Mouse (Mus musculus): ENCODE data around the gene Proser2.
A peak's percentile ranks its signal among the peaks of the same experiment; 100 is the strongest.
"Not testable (repeated sequence)": the region's sequence is repeated elsewhere in the genome, so short reads cannot be mapped to it uniquely, and the experiment has no call there.

The Proser2 gene

DNA sequence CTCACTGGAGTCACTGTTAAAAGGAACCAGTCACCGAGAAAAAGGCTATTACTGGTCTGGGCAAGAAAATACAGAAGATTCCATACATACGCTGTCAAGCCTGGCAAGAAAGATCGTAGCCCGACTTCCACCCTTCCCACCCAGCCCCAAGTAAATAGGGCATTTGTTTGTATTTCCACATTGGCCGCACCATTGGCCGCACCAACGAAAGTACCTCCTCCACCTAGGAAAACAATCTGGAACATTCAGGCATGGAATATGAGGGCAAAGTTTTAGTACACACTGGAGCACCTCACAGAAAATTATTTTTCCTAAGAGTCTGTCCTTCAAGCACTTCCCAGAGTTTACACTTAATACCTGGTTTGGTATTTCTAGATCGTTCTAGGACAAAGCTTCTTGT lies 1.1 kb downstream of the Proser2 start:
- no peak for DNase-seq (ENCODE audit: extremely low read depth, low read depth)

- peak; percentile 11 for DNase-seq (ENCODE audit: extremely low read depth, low read depth)
These were observed 1.7 kb downstream of the Proser2 start for GRCm38 (mm10) chr2:6128136-6128805.

- no peak for DNase-seq (ENCODE audit: extremely low read depth, low read depth)
These were observed 7.0 kb downstream of the Proser2 start for GRCm38 (mm10) chr2:6123046-6123445.

- DNase-seq (ENCODE audit: extremely low read depth, low read depth): no peak
These were observed 8.9 kb downstream of the Proser2 start for GRCm38 (mm10) chr2:6121091-6121490.

DNA sequence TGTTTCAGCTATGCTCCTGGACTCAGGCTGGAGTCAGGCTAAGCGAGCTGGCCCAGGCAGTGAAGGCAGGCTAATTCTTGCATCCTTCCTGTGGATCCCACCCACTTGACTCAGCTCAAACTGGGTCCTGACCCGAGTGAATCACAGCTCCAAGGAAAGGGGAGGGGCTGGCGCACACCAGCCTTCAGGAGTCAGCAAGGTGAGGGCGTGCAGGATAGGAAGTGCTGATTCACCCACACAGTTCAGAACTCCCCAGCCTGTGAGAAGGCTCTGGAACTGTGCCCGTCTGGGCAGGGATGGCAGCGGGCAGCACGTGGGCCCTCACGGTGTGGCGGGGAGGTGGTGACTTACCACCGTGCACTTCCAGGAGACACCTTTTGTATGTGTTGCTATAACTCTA lies 11.8 kb downstream of the Proser2 start:
- no peak for DNase-seq (ENCODE audit: extremely low read depth, low read depth)

GRCm38 (mm10) chr2:6113792-6114191 lies 16.2 kb downstream of the Proser2 start:
- DNase-seq (ENCODE audit: extremely low read depth, low read depth): no peak

GRCm38 (mm10) chr2:6112619-6113018 lies 17.4 kb downstream of the Proser2 start:
- DNase-seq (ENCODE audit: extremely low read depth, low read depth): no peak

- no peak for DNase-seq (ENCODE audit: extremely low read depth, low read depth)
These were observed 24.6 kb downstream of the Proser2 start for GRCm38 (mm10) chr2:6105437-6105836.

- no peak for DNase-seq (ENCODE audit: extremely low read depth, low read depth)
These were observed 29.3 kb downstream of the Proser2 start for GRCm38 (mm10) chr2:6100755-6101154.

GRCm38 (mm10) chr2:6100027-6100749 lies 29.8 kb downstream of the Proser2 start:
- DNase-seq (ENCODE audit: extremely low read depth, low read depth): no peak

- no peak for DNase-seq (ENCODE audit: extremely low read depth, low read depth)
These were observed 30.6 kb downstream of the Proser2 start for GRCm38 (mm10) chr2:6099443-6099842.

- no peak for DNase-seq (ENCODE audit: extremely low read depth, low read depth)
These were observed 31.1 kb downstream of the Proser2 start for GRCm38 (mm10) chr2:6098924-6099323.

DNA sequence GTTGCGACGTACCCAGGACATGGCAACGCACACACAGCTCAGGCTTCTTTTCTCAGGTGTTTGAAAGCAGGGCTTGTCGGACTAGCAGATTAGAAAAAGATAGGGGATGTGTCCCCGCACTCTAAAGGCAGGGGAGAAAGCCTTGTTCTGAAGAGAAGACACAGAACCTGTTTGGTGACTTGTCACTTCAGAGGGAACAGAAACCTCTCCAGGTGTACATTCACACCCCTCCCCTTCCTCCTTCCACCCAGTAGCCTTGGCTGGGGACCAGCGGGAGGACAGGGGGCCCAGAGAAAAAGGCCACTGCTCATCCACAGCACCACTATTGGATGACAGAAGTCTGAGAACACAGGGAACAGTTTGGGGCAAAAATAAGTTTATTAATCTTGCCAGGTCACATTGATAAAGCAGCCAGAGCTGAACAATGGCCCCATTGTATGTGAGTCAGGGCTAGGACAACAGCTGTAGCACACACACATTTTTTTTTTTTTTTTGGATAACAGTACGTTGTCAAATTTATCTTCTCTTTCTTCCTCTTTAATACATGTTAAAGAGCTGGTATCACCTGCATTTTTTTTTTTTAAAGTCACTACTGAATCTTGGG lies 32.8 kb downstream of the Proser2 start:
- DNase-seq (ENCODE audit: extremely low read depth, low read depth): no peak

DNA sequence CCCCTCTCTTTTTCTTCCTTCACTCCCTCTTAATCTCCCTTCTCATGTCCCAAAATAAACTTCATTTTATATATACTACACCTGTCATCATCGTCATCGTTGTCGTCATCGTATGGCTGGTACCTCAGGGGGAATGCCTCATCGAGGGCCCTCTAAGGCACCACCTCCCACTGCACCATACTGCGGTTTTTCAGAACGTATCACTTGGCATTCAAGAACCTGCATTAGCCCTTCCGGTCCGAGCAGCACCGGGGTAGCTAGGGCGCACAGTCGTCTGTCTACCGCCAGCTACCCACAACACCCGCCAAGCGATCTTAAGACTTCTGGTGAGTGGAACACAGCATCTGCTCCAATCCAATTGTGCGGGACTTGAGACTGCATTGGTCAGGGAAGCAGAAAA lies 40.1 kb downstream of the Proser2 start:
- not testable (repeated sequence) for DNase-seq (ENCODE audit: extremely low read depth, low read depth)

DNA sequence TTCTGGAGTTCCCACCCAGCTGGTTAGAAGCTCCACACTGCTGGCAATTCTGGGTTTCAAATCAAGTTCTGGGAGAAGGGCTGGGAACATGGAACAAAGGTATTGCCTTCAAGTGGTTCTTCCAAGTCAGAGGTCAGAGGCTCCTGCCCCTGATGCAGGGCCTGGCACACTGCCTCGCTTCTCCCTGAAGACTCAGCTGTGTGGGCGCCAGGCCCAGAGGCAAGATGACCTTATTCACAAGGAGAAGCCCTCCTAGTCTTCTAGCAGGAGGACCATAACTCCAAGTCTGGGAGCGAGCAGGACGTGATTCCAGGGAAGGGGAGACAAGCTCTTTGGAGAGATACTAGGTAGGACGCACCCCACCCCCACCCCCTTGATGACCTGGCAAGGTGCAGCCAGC lies 42.9 kb downstream of the Proser2 start:
- no peak for DNase-seq (ENCODE audit: extremely low read depth, low read depth)

DNA sequence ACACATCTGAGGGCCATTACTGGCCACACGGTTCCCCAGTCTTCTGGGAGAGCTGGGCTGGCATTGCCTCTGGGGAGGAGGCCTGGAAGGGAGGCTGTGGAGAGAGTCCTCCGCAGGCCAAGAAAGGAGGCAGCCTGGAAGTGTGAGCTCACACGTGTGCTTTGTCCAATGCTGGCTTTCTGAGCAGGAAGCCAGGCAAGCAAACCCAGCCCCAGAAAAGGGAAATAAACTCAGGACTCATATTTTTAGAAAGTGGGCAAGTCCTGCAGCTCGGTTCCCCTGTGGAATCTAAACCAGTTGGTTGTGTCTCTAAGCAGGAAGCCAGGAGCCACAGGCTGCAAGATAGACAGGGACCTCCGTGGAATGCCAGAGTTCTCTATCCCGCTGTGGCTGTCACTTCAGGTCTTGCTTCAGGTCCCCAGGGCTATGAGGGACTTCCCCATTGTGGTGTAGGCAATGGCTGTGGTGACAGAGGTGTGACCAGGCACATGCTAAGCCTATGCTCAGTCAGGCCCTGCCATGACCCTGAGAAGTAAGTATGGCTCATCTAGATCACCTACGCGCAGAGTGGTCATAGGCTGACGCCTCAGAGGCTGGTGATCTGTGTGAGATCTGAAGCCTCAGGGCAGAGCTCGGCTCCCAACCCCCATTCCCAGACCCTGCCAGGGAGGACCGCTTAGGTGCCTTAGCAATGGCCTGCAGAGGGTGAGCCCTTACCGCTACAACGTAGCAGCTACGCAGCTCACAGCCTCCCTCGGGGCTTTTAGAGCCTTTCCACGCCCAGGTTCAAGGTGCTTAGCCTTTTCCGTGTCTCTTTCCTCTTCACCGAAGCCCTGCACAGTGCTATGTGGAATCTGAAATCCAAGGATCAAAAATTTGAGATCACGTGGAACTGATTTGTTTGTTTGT lies 44.1 kb downstream of the Proser2 start:
- DNase-seq (ENCODE audit: extremely low read depth, low read depth): no peak

DNA sequence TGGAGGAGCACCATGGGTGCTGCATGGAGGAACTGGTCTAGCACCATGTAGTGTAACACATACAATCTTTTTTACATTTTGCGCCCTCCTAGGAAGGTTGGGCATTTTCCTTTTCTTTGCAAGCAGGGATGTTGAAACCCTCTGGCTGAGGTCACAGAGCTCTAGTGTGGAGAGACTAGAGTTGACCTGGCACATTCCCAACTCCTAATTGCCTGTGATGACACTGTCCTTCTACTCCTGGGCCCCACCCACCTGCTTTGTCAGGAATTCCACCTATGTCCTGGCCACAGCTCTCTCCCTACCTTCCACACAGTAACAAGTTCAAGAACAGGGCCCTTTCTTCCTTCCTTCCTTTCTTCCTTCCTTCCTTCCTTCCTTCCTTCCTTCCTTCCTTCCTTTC lies 46.3 kb downstream of the Proser2 start:
- no peak for DNase-seq (ENCODE audit: extremely low read depth, low read depth)

DNA sequence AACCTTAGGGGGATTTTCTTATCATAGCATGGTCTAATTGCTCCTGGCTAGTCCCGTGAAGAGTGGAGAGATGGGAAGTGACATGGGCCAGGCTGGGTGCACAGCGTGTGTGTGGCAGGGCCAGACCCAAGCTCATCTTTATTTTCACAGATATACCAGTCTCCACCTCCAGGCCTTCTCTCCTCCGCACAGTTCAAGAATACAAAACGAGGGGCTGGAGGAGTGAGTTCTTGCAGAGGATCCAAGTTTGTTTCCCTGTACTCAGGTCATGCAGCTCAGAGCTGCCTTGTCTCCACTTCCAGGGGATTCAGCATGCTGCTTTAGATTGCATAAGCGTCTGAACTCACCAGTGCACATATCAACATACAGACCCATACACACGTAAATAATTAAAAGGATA lies 47.4 kb downstream of the Proser2 start:
- no peak for DNase-seq (ENCODE audit: extremely low read depth, low read depth)

DNA sequence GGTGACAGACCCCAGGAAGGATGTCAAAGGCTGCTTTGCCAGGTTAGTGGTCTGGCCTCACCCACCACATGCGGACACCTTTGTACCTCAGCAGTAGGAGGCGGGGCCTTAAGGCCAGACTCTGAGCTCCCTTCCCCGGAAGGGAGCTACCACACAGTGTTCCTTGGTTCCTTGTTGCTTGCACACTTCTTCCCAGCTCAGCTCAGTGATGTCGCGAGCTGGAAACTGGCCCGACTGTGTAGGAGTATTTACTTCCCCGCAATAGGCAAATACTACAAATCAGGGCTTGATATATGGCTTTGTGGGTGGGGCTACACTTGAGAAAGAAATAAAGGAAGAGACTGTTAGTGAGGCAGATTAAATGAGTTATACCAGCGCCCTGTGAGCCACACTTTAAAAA lies 48.9 kb downstream of the Proser2 start:
- no peak for DNase-seq (ENCODE audit: extremely low read depth, low read depth)

DNA sequence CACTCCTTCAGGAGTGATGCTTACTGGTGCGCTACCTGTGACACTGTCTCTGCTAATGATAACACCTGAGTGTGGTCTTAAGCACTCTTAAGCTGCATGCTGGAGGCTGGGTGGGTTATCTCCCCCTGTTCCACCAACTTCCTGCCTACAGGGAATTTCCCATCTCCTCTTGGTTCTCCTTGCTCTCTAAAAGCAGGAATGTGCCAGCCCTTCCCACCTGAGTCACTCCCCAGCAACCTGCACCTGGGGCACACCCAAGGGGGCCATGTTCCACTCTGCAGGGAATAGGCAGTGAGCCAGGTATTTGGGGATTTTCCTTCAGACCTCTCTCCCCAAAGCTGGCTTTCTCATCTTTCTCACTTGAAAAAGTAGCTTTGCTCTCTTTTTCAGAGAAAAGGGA lies 50.0 kb downstream of the Proser2 start:
- no peak for DNase-seq (ENCODE audit: extremely low read depth, low read depth)

- DNase-seq (ENCODE audit: extremely low read depth, low read depth): no peak
These were observed 54.5 kb downstream of the Proser2 start for GRCm38 (mm10) chr2:6075530-6075896.

Data from MEL-GATA-1-ER (cell line).